Mouse (Mus musculus): ENCODE measurements around the gene Gm45808.
"Not testable (repeated sequence)": the region's sequence is repeated elsewhere in the genome, so short reads cannot be mapped to it uniquely, and the experiment has no call there.

The Gm45808 gene

GRCm38 (mm10) chr7:45509912-45510787 is 23.5 kb upstream of the Gm45808 start, which contains the start of gene Nucb1:
TSS of gene Nucb1 (minus strand) at chr7:45510406.
- peak; percentile 88 for DNase-seq (ENCODE audit: extremely low read depth, insufficient read length, low spot score)

- peak; percentile 35 for DNase-seq (ENCODE audit: extremely low read depth, insufficient read length, low spot score)
These were observed 22.7 kb upstream of the Gm45808 start for GRCm38 (mm10) chr7:45509181-45509882.

GRCm38 (mm10) chr7:45508561-45508960 is 21.9 kb upstream of the Gm45808 start:
- DNase-seq (ENCODE audit: extremely low read depth, insufficient read length, low spot score), result no peak

GRCm38 (mm10) chr7:45507583-45507982 is 21.0 kb upstream of the Gm45808 start:
- no peak for DNase-seq (ENCODE audit: extremely low read depth, insufficient read length, low spot score)

GRCm38 (mm10) chr7:45498427-45498826 is 11.8 kb upstream of the Gm45808 start:
- DNase-seq (ENCODE audit: extremely low read depth, insufficient read length, low spot score), result no peak

- no peak for DNase-seq (ENCODE audit: extremely low read depth, insufficient read length, low spot score)
These were observed 7.9 kb upstream of the Gm45808 start for GRCm38 (mm10) chr7:45494548-45494947.

GRCm38 (mm10) chr7:45492951-45493350 is 6.3 kb upstream of the Gm45808 start:
- no peak for DNase-seq (ENCODE audit: extremely low read depth, insufficient read length, low spot score)

GRCm38 (mm10) chr7:45492225-45492844 is 5.7 kb upstream of the Gm45808 start:
- no peak for DNase-seq (ENCODE audit: extremely low read depth, insufficient read length, low spot score)

- DNase-seq (ENCODE audit: extremely low read depth, insufficient read length, low spot score), result no peak
These were observed 4.7 kb upstream of the Gm45808 start for GRCm38 (mm10) chr7:45491264-45491663.

GRCm38 (mm10) chr7:45490822-45491221 is 4.2 kb upstream of the Gm45808 start:
- DNase-seq (ENCODE audit: extremely low read depth, insufficient read length, low spot score), result no peak

- DNase-seq (ENCODE audit: extremely low read depth, insufficient read length, low spot score), result no peak
These were observed 3.0 kb upstream of the Gm45808 start for GRCm38 (mm10) chr7:45489578-45489977.

- DNase-seq (ENCODE audit: extremely low read depth, insufficient read length, low spot score), result no peak
These were observed 1.9 kb upstream of the Gm45808 start, which contains the start of gene Dhdh for GRCm38 (mm10) chr7:45488293-45489204. TSS of gene Dhdh (minus strand) at chr7:45488805.

GRCm38 (mm10) chr7:45487861-45488292 is 1.3 kb upstream of the Gm45808 start:
- DNase-seq (ENCODE audit: extremely low read depth, insufficient read length, low spot score), result no peak

- no peak for DNase-seq (ENCODE audit: extremely low read depth, insufficient read length, low spot score)
These were observed 453 bp downstream of the Gm45808 start for GRCm38 (mm10) chr7:45486158-45486557.

- DNase-seq (ENCODE audit: extremely low read depth, insufficient read length, low spot score), result not testable (repeated sequence)
These were observed 1.6 kb downstream of the Gm45808 start for GRCm38 (mm10) chr7:45484985-45485384.

GRCm38 (mm10) chr7:45482166-45482565 is 4.4 kb downstream of the Gm45808 start:
- DNase-seq (ENCODE audit: extremely low read depth, insufficient read length, low spot score), result no peak

GRCm38 (mm10) chr7:45481374-45481927 is 5.2 kb downstream of the Gm45808 start, which contains the start of gene Tulp2:
TSS of gene Tulp2 (plus strand) at chr7:45481877.
- DNase-seq (ENCODE audit: extremely low read depth, insufficient read length, low spot score), result no peak

GRCm38 (mm10) chr7:45480310-45480709 is 6.3 kb downstream of the Gm45808 start:
- DNase-seq (ENCODE audit: extremely low read depth, insufficient read length, low spot score), result not testable (repeated sequence)

GRCm38 (mm10) chr7:45478774-45479173 is 7.8 kb downstream of the Gm45808 start:
- DNase-seq (ENCODE audit: extremely low read depth, insufficient read length, low spot score), result no peak

- no peak for DNase-seq (ENCODE audit: extremely low read depth, insufficient read length, low spot score)
These were observed 9.6 kb downstream of the Gm45808 start for GRCm38 (mm10) chr7:45477003-45477402.
